Mouse (Mus musculus) forebrain, embryonic 14.5 days (tissue): ENCODE data around the gene Eloa. TPM values are rescaled to one million over a fixed set of nuclear protein-coding genes. Genes with fewer than 3 reads are reported as not detected.
A peak's percentile ranks its signal among the peaks of the same experiment; 100 is the strongest.

Experiments
- ATAC-seq: fragments of 200-750 bp; cut with Nextera tagmentation; 2 replicates; pipeline ENCODE4 v1.8.0; 2017; ENCODE audit warnings: mild to moderate bottlenecking, moderate library complexity
- DNase-seq: peaks from one replicate; pipeline ENCODE4 v3.0.0-alpha.2; 2015; ENCODE audit warnings: low spot score
- H3K27ac ChIP-seq: fragments of 300-500 bp; sonication (generic); 2 replicates; pipeline ENCODE4 v1.5.1; 2014; ENCODE audit warnings: low read depth, mild to moderate bottlenecking, control low read depth, low read length, moderate library complexity
- H3K27me3 ChIP-seq: fragments of 300-500 bp; sonication (generic); replicated peaks from 2 replicates; pipeline ENCODE4 v1.6.1; 2014; ENCODE audit warnings: low read length, control low read depth, mixed read lengths; ENCODE audit not compliant: control insufficient read depth, insufficient read depth
- H3K36me3 ChIP-seq: fragments of 300-500 bp; sonication (generic); 2 replicates; pipeline ENCODE4 v1.6.1; 2014; ENCODE audit warnings: low read length, control low read depth; ENCODE audit not compliant: control insufficient read depth, insufficient read depth
- H3K4me1 ChIP-seq: fragments of 300-500 bp; sonication (generic); 2 replicates; pipeline ENCODE4 v1.6.1; 2014; ENCODE audit warnings: antibody characterized with exemption, low read length, control low read depth; ENCODE audit not compliant: control insufficient read depth, insufficient read depth
- H3K4me2 ChIP-seq: fragments of 300-500 bp; sonication (generic); 2 replicates; pipeline ENCODE4 v1.6.1; 2014; ENCODE audit warnings: mild to moderate bottlenecking, control low read depth, low read length
- H3K4me3 ChIP-seq: fragments of 300-500 bp; sonication (generic); 2 replicates; pipeline ENCODE4 v1.5.1; 2014; ENCODE audit warnings: low read depth, low read length, control low read depth
- H3K9ac ChIP-seq: fragments of 300-500 bp; sonication (generic); 2 replicates; pipeline ENCODE4 v1.6.1; 2014; ENCODE audit warnings: mild to moderate bottlenecking, low read length, control low read depth, moderate library complexity
- H3K9me3 ChIP-seq: fragments of 300-500 bp; sonication (generic); replicated peaks from 2 replicates; pipeline ENCODE4 v1.6.1; 2016; ENCODE audit warnings: low read length, control low read depth, mixed read lengths; ENCODE audit not compliant: control insufficient read depth
- WGBS: fragments of 180-500 bp; shearing (Covaris S2); extraction: QIAGEN DNeasy Blood & Tissue Kit; methylation state at CpG from one replicate; pipeline ENCODE4 v1.1.7; 2014; 5-methylcytosine and 5-hydroxymethylcytosine counted together
- polyA plus RNA-seq: library from polyadenylated mRNA; unstranded; fragments of >200 nt; fragmentation: Nextera tagmentation; extraction: Ambion mirVana; gene quantifications from 2 replicates; pipeline ENCODE4 v1.2.1, GENCODE M21; 2014

Eloa gene
- polyA plus RNA-seq, 1 experiment from 2014 or later, result 33.7 TPM

- Histone ChIP-seq H3K4me2 (no peak overlapping the region), H3K9me3 (no peaks in the 10 kb centered on the region), H3K4me1 (peaks cover 8% of the 10 kb centered on the region; the same call in 1 of the 2 replicates), H3K27me3 (no peaks in the 10 kb centered on the region), H3K36me3 (peaks cover 33% of the 10 kb centered on the region), H3K9ac (no peak overlapping the region), H3K27ac (no peak overlapping the region), H3K4me3 (no peak overlapping the region)
- DNase-seq (no peak), ATAC-seq (no peak)
- 80% methylated on average over 5 of the region's 5 CpGs for WGBS
Measured at GRCm38 (mm10) chr4:136053843-136054242, 32.3 kb upstream of the Eloa start.

- Histone ChIP-seq H3K27me3 (no peaks in the 10 kb centered on the region), H3K36me3 (peaks cover 39% of the 10 kb centered on the region), H3K4me1 (peaks cover 8% of the 10 kb centered on the region; the same call in 1 of the 2 replicates), H3K9ac (peak within 1 kb of the TSS; percentile 95), H3K27ac (peak within 1 kb of the TSS; percentile 91), H3K9me3 (no peaks in the 10 kb centered on the region), H3K4me2 (peak within 1 kb of the TSS; percentile 91), H3K4me3 (peak within 1 kb of the TSS; percentile 82)
- under 1% methylated on average over 21 of the region's 21 CpGs for WGBS
- peak; percentile 99 for ATAC-seq
- peak; percentile 98 for DNase-seq
Measured at GRCm38 (mm10) chr4:136053247-136053596, 31.7 kb upstream of the Eloa start, which contains the start of gene Rpl11. TSS of gene Rpl11 (minus strand) at chr4:136053428.

GRCm38 (mm10) chr4:136052534-136053246, 31.1 kb upstream of the Eloa start:
- ATAC-seq (peak; percentile 87), DNase-seq (no peak)
- Histone ChIP-seq H3K36me3 (peaks cover 45% of the 10 kb centered on the region), H3K27ac (peak overlapping the region; percentile 91), H3K9ac (peak overlapping the region; percentile 95), H3K9me3 (no peaks in the 10 kb centered on the region), H3K27me3 (no peaks in the 10 kb centered on the region), H3K4me2 (peak overlapping the region; percentile 91), H3K4me1 (peaks cover 8% of the 10 kb centered on the region; the same call in 1 of the 2 replicates), H3K4me3 (peak overlapping the region; percentile 82)
- WGBS, result 1% methylated on average over 41 of the region's 50 CpGs

GRCm38 (mm10) chr4:136052060-136052459, 30.5 kb upstream of the Eloa start:
- no peaks in the 10 kb centered on the region for H3K9me3 ChIP-seq
- DNase-seq, result no peak
- 6% methylated on average over 3 of the region's 3 CpGs for WGBS
- peaks cover 8% of the 10 kb centered on the region; the same call in 1 of the 2 replicates for H3K4me1 ChIP-seq
- H3K27ac ChIP-seq, result no peak overlapping the region
- peak overlapping the region; percentile 91 for H3K4me2 ChIP-seq
- ATAC-seq, result no peak
- peak overlapping the region; percentile 82 for H3K4me3 ChIP-seq
- peak overlapping the region; percentile 95 for H3K9ac ChIP-seq
- no peaks in the 10 kb centered on the region for H3K27me3 ChIP-seq
- peaks cover 49% of the 10 kb centered on the region for H3K36me3 ChIP-seq

- Histone ChIP-seq H3K36me3 (peaks cover 65% of the 10 kb centered on the region), H3K4me3 (no peak overlapping the region), H3K27me3 (no peaks in the 10 kb centered on the region), H3K4me2 (0 out of 2 replicates have a peak overlapping the region, but pooled peaks have one; percentile 5), H3K4me1 (peaks cover 8% of the 10 kb centered on the region; the same call in 1 of the 2 replicates), H3K9me3 (no peaks in the 10 kb centered on the region), H3K27ac (no peak overlapping the region), H3K9ac (0 out of 2 replicates have a peak overlapping the region, but pooled peaks have one; percentile 17)
- WGBS, result 94% methylated on average over 6 of the region's 6 CpGs
- ATAC-seq (no peak), DNase-seq (no peak)
Measured at GRCm38 (mm10) chr4:136050226-136050625, 28.7 kb upstream of the Eloa start.

GRCm38 (mm10) chr4:136048291-136049032, 26.9 kb upstream of the Eloa start:
- Histone ChIP-seq H3K36me3 (peaks cover 72% of the 10 kb centered on the region), H3K4me3 (no peak overlapping the region), H3K27me3 (no peaks in the 10 kb centered on the region), H3K4me1 (peaks cover 8% of the 10 kb centered on the region; the same call in 1 of the 2 replicates), H3K9ac (no peak overlapping the region), H3K9me3 (no peaks in the 10 kb centered on the region), H3K4me2 (no peak overlapping the region), H3K27ac (no peak overlapping the region)
- WGBS, result 66% methylated on average over 4 of the region's 4 CpGs
- ATAC-seq, result no peak
- DNase-seq, result no peak

GRCm38 (mm10) chr4:136047626-136048025, 26.1 kb upstream of the Eloa start:
- Histone ChIP-seq H3K27me3 (no peaks in the 10 kb centered on the region), H3K9ac (no peak overlapping the region), H3K27ac (no peak overlapping the region), H3K9me3 (no peaks in the 10 kb centered on the region), H3K36me3 (peaks cover 72% of the 10 kb centered on the region), H3K4me1 (peaks cover 8% of the 10 kb centered on the region; the same call in 1 of the 2 replicates), H3K4me3 (no peak overlapping the region), H3K4me2 (no peak overlapping the region)
- WGBS, result 62% methylated on average over 4 of the region's 4 CpGs
- ATAC-seq (no peak), DNase-seq (no peak)

GRCm38 (mm10) chr4:136046888-136047287, 25.3 kb upstream of the Eloa start:
- peaks cover 69% of the 10 kb centered on the region for H3K36me3 ChIP-seq
- H3K4me2 ChIP-seq, result no peak overlapping the region
- H3K9me3 ChIP-seq, result no peaks in the 10 kb centered on the region
- no peak for ATAC-seq
- 87% methylated on average over 6 of the region's 6 CpGs for WGBS
- no peak overlapping the region for H3K9ac ChIP-seq
- peaks cover 5% of the 10 kb centered on the region; the same call in 1 of the 2 replicates for H3K4me1 ChIP-seq
- H3K4me3 ChIP-seq, result no peak overlapping the region
- H3K27me3 ChIP-seq, result no peaks in the 10 kb centered on the region
- no peak overlapping the region for H3K27ac ChIP-seq
- no peak for DNase-seq
